Mouse (Mus musculus): Measurements from ENCODE around the gene Srrm4. TPM values are rescaled to one million over a fixed set of nuclear protein-coding genes. Genes with fewer than 3 reads are reported as not detected.
A peak's percentile ranks its signal among the peaks of the same experiment; 100 is the strongest.
"Not testable (repeated sequence)": the region's sequence is repeated elsewhere in the genome, so short reads cannot be mapped to it uniquely, and the experiment has no call there.

Gene Srrm4
- polyA plus RNA-seq, 1 experiment, result 0.06 TPM

DNA sequence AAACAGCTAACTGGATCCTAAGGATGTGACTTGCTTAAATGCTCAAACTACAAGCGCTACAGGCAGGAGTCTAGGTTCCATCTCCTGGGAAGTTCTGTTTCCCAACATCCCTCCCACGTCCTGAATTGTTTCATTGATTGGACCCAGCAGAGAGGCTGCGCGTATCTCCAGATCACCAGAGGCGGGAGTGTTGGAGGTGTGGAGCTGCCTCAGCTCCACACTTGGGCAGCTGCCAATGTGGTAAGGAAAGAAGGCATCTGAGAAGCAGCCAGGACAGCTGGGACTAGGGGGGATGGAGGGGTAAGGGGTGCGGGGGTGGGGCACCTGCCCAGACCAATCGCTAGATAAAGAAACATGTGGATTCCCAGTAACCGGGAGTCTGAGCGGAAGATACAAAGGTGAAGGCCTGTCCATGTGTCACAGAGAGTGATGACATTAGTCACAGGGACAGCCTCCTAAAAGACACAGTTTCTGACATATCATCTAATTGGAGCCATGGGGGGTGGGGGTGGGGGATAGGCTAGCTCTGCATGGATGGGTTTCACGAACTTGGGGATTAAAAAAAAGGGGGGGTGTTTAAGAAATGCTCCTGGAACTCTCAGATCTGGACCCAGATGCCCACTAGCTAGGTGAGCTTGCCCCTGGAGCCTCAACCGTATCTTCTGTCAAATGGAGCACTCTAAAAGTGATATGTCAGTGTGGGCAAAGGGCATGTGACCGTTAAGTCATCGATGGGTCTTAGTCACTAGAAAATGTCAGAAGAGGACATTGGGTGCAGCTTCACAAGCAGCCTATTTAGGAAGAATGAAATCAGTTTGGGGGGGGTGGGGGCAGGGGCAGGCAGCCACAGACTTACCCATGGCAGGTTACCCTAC, 156.4 kb downstream of the Srrm4 start:
- TF ChIP-seq CTCF (IDR thresholded peaks at IDR 0.05; ENCODE audit: extremely low read depth, insufficient read length, insufficient replicate concordance, low read depth, low read length) (no peak), POLR2A (IDR thresholded peaks at IDR 0.05; ENCODE audit: low read depth, low read length) (no peak)
- no peak overlapping the region for H3K4me3 ChIP-seq (ENCODE audit: low read depth, low read length)
- H3K4me1 ChIP-seq (ENCODE audit: control insufficient read depth, insufficient read depth, insufficient read length, low read length), result no peaks in the 10 kb centered on the region
- WGBS, result 62% methylated on average over 13 of the region's 13 CpGs
- no peaks in the 10 kb centered on the region for H3K36me3 ChIP-seq (ENCODE audit: control insufficient read depth, insufficient read depth, low read length)
- H3K27ac ChIP-seq (ENCODE audit: insufficient read depth, low read depth, low read length), result no peak overlapping the region
- no peaks in the 10 kb centered on the region for H3K27me3 ChIP-seq (ENCODE audit: control insufficient read depth, insufficient read depth, low read length)

DNA sequence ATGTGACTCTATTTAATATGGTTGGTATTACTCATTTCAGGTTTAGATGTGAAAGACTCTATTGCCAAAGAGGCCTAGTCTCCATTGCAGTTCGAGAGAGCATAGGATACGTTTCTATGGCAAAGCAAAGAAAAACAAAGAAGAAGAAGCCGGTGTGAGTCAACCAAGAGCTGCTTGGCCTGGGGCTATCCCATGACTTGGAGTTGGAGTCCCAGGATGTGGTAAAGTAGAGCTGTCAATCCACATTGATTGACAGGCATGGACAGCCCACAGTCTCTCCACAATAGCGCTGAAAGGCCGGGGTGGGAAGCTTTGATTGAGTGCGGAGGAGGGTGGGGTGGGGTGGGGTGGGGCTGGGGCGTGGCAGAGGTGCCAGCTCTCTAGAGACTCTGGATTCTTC, 158.7 kb downstream of the Srrm4 start:
- no peaks in the 10 kb centered on the region for H3K4me1 ChIP-seq (ENCODE audit: control insufficient read depth, insufficient read depth, insufficient read length, low read length)
- no peak for TF ChIP-seq CTCF (IDR thresholded peaks at IDR 0.05; ENCODE audit: extremely low read depth, insufficient read length, insufficient replicate concordance, low read depth, low read length)
- no peak for TF ChIP-seq POLR2A (IDR thresholded peaks at IDR 0.05; ENCODE audit: low read depth, low read length)
- H3K27ac ChIP-seq (ENCODE audit: insufficient read depth, low read depth, low read length), result no peak overlapping the region
- no peak overlapping the region for H3K4me3 ChIP-seq (ENCODE audit: low read depth, low read length)
- no peaks in the 10 kb centered on the region for H3K36me3 ChIP-seq (ENCODE audit: control insufficient read depth, insufficient read depth, low read length)
- H3K27me3 ChIP-seq (ENCODE audit: control insufficient read depth, insufficient read depth, low read length), result no peaks in the 10 kb centered on the region
- WGBS, result 52% methylated on average over 7 of the region's 7 CpGs

DNA sequence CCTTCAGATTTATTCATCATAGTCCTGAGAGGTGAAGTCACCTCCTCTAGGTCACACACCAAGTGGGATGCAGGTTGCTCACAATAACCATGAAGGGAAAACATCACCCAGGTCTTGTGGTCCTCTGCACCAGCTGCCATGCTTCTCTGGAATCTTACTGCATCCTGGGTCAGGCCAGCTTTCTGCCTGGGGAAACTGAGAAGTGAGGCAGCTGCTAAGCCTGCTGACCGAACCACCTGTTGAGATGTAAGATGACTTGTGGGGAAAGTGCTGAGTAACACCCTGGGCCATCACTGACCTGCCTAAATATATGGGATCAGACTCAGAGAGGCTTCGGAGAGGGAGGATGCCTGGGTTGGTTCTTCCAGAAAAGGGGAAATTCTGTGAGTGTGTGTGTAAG, 164.9 kb downstream of the Srrm4 start:
- no peak for TF ChIP-seq POLR2A (IDR thresholded peaks at IDR 0.05; ENCODE audit: low read depth, low read length)
- TF ChIP-seq CTCF (IDR thresholded peaks at IDR 0.05; ENCODE audit: extremely low read depth, insufficient read length, insufficient replicate concordance, low read depth, low read length), result no peak
- Histone ChIP-seq H3K4me1 (ENCODE audit: control insufficient read depth, insufficient read depth, insufficient read length, low read length) (no peaks in the 10 kb centered on the region; the same call in 1 of the 2 replicates), H3K27ac (ENCODE audit: insufficient read depth, low read depth, low read length) (no peak overlapping the region), H3K36me3 (ENCODE audit: control insufficient read depth, insufficient read depth, low read length) (no peaks in the 10 kb centered on the region), H3K27me3 (ENCODE audit: control insufficient read depth, insufficient read depth, low read length) (no peaks in the 10 kb centered on the region), H3K4me3 (ENCODE audit: low read depth, low read length) (no peak overlapping the region)
- 79% methylated on average over 2 of the region's 2 CpGs for WGBS

DNA sequence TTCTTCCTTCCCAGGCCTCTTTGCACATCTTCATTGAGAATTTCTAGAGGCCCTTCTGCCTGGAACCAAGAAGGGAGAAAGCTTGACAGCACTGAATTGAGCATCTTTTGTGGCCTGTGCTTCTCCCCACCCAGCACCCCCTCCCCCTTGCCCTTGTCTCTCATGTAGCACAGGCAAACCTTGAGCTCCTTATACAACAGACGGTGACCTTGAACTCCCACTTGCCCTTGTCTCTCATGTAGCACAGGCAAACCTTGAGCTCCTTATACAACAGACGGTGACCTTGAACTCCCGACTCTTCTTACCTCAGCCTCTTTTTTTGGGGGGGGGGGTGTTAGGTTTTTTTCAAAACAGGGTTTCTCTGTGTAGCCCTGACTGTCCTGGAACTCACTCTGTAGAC, 165.9 kb downstream of the Srrm4 start:
- not testable (repeated sequence) for H3K4me1 ChIP-seq (ENCODE audit: control insufficient read depth, insufficient read depth, insufficient read length, low read length); H3K36me3 ChIP-seq (ENCODE audit: control insufficient read depth, insufficient read depth, low read length); H3K4me3 ChIP-seq (ENCODE audit: low read depth, low read length); H3K27ac ChIP-seq (ENCODE audit: insufficient read depth, low read depth, low read length); H3K27me3 ChIP-seq (ENCODE audit: control insufficient read depth, insufficient read depth, low read length)
- WGBS, result 91% methylated on average over 3 of the region's 3 CpGs

DNA sequence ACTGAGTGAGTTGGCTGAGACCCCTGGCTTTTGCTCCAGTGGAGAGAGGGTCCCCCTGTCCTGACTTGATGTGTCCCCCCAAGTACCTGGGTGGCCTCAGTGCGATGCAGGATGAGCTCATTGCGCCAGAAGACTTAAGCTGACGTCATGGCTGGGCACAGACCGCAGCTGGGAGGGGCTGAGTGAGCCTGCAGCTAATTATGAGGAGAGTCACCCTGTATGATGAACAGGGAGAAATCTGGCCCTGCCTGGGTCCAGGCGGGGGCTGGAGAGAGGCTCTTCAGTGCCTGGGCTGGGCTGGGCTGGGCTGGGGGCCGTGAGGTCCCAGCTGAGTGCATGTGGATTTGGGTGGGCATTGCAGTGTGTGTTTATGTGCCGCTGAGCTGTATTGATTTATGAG, 166.3 kb downstream of the Srrm4 start:
- no peak overlapping the region for H3K27ac ChIP-seq (ENCODE audit: insufficient read depth, low read depth, low read length)

GRCm38 (mm10) chr5:116423746-116424145, 167.9 kb downstream of the Srrm4 start:
- H3K27me3 ChIP-seq (ENCODE audit: control insufficient read depth, insufficient read depth, low read length), result no peaks in the 10 kb centered on the region
- no peaks in the 10 kb centered on the region for H3K36me3 ChIP-seq (ENCODE audit: control insufficient read depth, insufficient read depth, low read length)
- 62% methylated on average over 8 of the region's 8 CpGs for WGBS
- no peak overlapping the region for H3K27ac ChIP-seq (ENCODE audit: insufficient read depth, low read depth, low read length)
- no peaks in the 10 kb centered on the region; the same call in 1 of the 2 replicates for H3K4me1 ChIP-seq (ENCODE audit: control insufficient read depth, insufficient read depth, insufficient read length, low read length)
- TF ChIP-seq POLR2A (IDR thresholded peaks at IDR 0.05; ENCODE audit: low read depth, low read length), result no peak
- TF ChIP-seq CTCF (IDR thresholded peaks at IDR 0.05; ENCODE audit: extremely low read depth, insufficient read length, insufficient replicate concordance, low read depth, low read length), result no peak
- no peak overlapping the region for H3K4me3 ChIP-seq (ENCODE audit: low read depth, low read length)

More for the DNA sequence above, 166.3 kb downstream of the Srrm4 start:
- H3K4me3 ChIP-seq (ENCODE audit: low read depth, low read length), result no peak overlapping the region
- H3K4me1 ChIP-seq (ENCODE audit: control insufficient read depth, insufficient read depth, insufficient read length, low read length), result no peaks in the 10 kb centered on the region; the same call in 1 of the 2 replicates
- 42% methylated on average over 7 of the region's 7 CpGs for WGBS
- H3K36me3 ChIP-seq (ENCODE audit: control insufficient read depth, insufficient read depth, low read length), result no peaks in the 10 kb centered on the region
- TF ChIP-seq CTCF (IDR thresholded peaks at IDR 0.05; ENCODE audit: extremely low read depth, insufficient read length, insufficient replicate concordance, low read depth, low read length) (no peak), POLR2A (IDR thresholded peaks at IDR 0.05; ENCODE audit: low read depth, low read length) (no peak)
- no peaks in the 10 kb centered on the region for H3K27me3 ChIP-seq (ENCODE audit: control insufficient read depth, insufficient read depth, low read length)

- TF ChIP-seq CTCF (IDR thresholded peaks at IDR 0.05; ENCODE audit: extremely low read depth, insufficient read length, insufficient replicate concordance, low read depth, low read length) (no peak), POLR2A (IDR thresholded peaks at IDR 0.05; ENCODE audit: low read depth, low read length) (no peak)
- no peaks in the 10 kb centered on the region for H3K36me3 ChIP-seq (ENCODE audit: control insufficient read depth, insufficient read depth, low read length)
- H3K4me1 ChIP-seq (ENCODE audit: control insufficient read depth, insufficient read depth, insufficient read length, low read length), result no peaks in the 10 kb centered on the region; the same call in 1 of the 2 replicates
- 3% methylated on average over 20 of the region's 20 CpGs for WGBS
- peak within 1 kb of the TSS; percentile 21; the same call in 1 of the 2 replicates for H3K27ac ChIP-seq (ENCODE audit: insufficient read depth, low read depth, low read length)
- H3K27me3 ChIP-seq (ENCODE audit: control insufficient read depth, insufficient read depth, low read length), result no peaks in the 10 kb centered on the region
- H3K4me3 ChIP-seq (ENCODE audit: low read depth, low read length), result peak within 1 kb of the TSS; percentile 56
These were observed 168.9 kb downstream of the Srrm4 start, which contains the start of gene Hspb8 for GRCm38 (mm10) chr5:116422699-116423201. Gene Hspb8, minus strand, starts transcription at chr5:116422864.

Measured in small intestine, adult 2 months (tissue).